Mouse (Mus musculus) adrenal gland, postnatal 14 days (tissue): ENCODE measurements at regions not wholly inside any gene's neighbourhood (a gene's known extent, or its start where the extent isn't known, plus 50 kb on each side); places are given as distances from the start of the nearest gene placed in this dataset.
A peak's percentile ranks its signal among the peaks of the same experiment; 100 is the strongest.

Source experiments
- DNase-seq: peaks from one replicate; pipeline ENCODE4 v3.0.0; 2021; ENCODE audit warnings: mixed read lengths

DNA sequence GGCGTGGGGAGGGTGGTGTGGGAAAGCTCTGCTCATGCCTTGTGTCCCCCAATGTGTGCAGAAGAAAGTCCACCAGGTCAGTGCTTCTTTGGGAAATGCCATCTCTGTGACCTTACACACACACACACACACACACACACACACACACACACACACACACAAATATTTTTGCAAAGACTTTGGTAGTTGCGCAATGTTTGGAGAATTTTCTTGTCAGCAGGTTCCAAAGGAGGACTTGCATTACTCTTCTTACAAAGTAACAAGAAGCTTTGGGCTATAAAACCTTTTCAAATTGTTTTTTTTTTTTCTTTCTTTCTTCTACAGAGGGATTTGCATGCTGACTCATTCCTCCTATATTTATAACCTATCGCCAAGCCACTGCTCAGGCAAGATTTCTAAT lies 59.1 kb upstream of the Npvf start:
- DNase-seq: no peak

DNA sequence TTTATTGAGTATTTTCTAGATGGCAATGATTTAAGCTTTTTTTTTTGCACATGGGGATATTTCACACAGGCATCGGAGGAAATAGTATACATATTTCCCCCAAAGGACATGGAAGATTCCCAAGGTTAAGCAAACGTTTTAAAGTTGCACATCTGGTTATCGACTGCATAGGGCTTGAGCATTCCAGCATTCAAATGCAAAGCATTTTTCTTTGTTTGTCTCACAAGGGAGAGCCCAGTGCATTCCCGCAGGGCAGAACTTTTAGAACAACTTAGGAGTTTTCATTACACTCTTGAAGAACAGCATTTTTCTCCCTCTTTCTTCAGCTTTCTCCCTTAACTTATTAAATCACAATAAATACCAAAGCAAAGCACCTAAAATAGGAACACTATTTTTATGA lies 64.4 kb upstream of the Npvf start:
- no peak for DNase-seq

DNA sequence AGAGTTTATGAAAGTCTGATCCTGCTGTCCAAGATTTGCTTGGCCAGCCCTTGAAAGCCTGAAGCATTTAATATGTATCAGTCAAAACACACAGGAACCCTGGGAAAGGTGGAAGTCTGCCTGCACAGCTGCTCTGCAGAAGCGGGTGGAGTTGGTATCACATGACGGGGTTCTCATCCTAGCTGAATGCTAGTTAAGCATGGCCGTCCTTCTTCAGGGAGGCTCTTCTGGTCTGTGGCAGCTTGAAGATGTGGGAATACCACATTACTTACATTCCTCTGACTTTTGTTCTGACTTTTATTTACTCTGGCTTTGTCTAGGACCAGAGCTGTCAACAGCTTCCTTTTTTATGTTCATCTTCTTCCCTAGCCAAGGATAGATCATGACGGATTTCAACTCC lies 66.1 kb upstream of the Npvf start:
- no peak for DNase-seq

DNA sequence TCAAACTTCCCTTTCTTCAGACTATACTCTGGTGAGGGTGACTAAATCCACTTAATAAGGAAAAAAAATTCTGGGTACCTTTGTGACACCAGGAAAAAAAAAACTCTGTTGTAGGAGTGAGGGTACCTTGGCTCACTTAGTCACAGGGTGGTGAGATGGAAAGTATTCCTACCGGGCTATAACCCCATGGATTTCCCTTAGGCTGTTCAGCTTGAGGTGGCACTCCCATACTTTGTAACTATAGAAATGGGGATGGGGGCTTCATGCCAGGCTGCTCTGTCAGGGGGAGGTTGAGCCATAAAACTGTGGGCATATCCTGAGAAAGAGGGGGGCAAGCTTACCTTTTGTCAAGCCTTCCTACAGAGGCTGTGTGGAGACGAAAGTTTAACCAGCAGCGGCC lies 71.4 kb upstream of the Npvf start:
- no peak for DNase-seq

DNA sequence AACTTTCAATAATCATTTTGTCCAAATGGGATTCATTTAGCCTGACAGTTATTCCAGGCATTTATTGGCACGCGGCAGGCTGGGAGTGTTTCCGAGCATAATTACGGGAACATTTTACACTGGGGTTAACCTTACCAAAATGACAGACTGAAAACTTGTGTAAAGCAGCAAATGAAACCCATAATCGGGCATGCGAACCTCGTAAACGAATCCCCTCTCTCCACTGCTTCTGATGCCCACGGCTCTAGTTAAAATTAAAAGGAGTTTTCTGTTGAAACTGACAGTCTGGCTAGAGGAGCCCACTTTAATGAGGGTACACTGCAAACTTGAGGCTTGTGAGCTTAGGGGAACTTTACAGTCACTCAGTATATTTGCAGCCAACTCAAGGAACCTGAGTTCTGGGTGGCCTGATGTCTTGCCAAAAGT lies 71.9 kb upstream of the Npvf start:
- DNase-seq: no peak

DNA sequence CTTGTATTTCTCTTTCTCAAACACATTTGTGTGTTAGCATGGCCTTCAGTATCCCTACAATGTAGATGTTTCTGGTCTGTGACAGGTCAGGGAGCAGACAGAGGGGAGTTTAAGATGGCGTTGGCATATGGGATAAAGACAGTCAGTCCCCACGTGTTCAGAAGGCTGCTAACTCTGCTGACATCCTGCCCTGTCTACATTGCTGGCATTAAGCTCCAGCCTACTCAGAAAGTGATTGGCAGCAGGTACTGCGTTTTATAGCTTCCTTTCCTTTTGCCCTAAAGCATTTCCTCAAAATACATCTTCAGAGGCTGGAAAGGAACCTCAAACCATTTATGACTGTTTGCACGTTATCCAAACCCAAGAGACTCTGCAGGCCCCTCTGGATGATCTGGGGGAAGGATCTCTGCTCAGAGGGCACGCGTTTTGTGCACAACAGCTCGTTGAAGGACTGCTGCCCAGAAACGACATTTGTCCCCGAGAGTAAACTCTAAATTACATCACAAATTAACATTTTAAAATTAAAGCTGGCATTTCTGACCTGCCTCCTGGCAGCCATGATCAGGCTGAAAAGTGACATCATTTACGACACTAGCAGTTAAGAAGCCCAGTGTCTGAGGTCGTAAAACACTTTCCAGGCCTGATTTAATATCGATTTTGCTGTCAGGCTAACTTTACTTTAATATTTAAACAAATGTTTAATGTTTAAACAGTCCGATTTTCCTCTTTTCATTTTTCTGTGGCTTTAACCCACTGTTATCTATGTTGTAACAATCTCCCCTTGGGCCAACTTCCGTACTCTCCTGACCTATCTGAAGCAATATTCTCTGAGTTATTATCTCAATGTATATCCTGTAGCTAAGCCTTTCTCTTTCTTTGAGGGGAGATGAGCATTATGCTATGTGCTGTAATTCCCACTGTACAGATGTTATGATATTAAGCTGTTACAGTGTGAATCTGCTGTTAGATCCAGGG lies 76.8 kb upstream of the Npvf start:
- DNase-seq: no peak

DNA sequence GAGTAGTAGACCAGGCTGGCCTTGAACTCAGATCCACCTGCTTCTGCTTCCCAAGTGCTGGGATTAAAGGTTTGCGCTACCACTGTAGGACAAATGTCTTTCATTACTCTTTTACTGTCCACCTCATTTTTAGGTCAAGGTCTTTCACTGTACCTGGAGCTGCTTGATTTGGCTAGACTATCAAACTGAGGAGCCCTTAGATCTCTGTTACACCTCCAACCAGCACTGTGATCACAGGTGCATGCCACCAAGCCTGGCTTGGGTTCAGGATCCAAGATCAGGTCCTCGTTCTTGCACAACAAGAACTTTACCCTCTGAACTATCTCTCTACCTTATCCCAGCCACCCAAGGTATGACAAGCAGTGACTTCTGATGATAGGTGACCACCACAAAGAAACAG lies 80.5 kb upstream of the Npvf start:
- no peak for DNase-seq

DNA sequence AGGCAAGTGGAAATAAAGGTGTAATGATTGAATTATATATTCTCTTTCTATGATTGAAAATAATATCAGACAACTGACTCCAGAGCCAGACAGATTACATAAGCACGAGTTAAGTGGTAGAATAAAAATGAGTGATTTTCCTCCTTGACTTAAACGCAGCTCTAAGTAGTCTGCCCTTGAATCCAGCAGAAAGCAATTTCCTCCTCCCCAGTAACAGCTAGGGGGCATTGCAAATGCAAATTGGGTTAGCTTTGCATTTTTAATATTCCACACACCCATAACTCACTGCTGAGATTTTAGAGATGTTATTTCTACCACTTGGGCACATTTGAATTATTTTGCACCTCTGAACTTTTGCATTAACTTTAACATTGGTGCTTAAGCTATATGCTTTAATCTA lies 81.6 kb upstream of the Npvf start:
- DNase-seq: no peak

DNA sequence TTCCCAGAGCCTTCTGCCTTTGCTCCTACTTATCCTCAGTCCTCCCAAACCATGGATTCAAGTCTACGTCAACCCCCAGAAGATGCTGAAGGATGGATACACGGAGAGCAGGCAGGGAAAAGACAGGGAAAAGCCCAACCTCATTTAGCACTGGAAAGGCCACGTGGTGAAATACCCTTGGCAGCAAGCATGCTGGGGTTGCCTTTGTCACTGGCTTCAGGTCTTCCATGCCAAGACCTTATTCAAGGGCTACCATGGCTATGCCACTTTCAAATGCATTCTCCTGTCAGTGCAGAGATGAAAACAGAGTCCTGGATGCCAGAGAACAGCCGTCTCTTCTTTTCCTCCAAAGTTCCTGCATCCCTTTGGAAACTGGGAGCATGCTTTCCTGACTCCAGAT lies 87.8 kb upstream of the Npvf start:
- no peak for DNase-seq

DNA sequence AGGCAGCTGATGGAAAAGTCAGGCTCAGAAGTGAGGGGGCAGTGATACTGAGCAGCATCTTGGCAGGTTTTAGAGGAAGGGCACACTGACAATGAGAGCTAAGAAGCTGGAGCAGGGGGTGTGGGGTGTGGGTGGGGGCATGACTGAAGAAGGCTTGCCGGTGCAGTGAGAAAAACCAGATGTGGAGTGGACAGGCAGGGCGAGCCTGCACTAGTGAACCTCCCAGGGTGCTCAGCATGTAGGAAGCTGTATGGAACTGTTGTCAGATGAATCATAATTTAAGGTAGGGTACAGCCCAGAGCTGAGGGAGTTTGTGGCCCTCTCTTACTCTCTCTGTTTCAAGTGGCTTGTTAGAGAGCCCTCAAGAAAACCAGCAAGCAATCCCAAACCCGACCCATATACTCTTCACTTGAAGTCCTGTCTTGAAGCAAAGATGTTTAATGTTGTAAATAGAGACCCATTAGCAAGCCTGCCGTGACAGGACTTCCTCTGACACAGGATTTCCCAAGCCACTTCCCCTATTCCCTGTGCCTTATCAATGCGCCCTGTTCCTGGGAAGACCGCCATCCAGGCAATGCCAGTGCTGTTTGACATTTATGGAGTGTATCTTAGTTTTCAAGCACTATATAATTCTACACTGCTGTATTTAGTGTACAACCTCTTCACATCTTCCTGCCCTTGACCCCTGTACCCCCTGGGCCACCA lies 90.4 kb upstream of the Npvf start:
- no peak for DNase-seq

DNA sequence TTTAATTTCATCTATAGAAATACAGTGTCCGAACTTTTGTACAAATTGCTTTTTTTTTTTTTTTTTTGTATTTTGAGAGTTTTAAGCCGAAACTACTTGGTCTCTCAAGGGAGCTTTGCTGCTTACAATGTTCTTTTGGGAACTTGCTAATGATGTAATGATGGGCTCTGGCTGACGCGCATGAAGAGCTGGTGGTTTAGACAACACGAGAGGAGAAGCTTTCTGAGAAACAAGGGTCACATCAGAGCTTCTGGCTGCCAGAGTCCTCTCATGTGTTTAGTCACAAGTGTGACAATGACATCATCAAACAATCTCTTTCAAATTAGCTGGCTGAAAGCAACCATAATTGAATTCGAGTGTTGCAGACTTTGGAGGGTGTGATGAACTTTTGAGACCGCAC lies 98.9 kb upstream of the Npvf start:
- no peak for DNase-seq

DNA sequence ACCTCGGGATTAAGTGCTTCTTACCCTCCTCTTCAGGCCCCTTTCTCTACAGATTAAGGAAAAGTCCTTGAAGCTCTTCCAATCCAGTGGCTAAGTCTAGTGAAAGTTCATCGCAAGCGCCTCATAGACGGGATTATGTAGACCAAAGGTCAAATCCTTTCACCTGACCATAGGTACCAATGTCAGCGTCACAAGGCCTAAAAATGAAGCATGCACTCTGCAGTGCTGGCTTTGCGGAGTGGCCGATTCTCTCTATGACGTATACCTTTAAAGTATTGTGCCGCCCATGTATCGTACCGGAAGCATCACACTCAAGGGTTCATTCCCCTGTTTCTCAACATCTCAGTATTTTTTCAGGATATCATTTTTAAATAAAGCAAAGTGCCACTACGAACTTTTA lies 100.5 kb upstream of the Npvf start:
- DNase-seq: no peak

DNA sequence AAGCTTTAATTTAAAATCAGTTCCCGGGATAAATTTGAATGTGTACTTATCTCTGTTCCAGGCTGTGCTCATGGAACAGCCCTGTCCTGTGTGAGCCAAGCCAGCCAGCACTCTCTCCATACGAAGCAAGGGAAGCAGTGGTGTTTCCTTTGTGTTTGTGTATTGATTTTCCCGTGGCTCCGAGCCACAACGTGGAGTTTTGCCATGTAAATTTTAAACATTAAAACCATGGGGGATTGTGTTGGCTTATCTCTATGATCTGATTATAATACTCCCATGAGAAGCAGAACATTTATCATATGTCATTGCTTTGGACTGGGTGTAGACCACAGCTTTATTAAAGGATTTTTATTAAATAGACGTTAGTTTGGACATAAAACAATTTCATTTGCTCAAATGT lies 106.1 kb upstream of the Npvf start:
- no peak for DNase-seq

DNA sequence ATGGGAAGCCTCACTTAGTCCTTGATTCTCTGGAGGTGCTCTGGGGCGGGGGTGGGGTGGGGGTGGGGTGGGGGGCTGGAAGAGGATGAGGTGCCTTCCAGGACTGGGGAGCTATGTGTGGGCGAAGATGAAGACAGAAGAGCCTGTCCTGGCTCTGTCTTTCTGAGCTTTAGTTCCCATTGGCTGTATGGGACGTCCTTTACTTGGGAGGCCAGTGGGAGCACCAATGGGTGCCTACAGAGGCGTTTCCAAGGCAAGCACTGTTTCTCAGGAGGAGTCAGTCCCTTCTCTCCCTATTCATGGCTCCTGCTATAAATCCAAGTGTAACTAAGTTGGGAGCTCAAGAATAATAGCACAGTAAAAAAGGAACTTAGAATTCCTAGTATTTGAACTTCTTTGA lies 108.9 kb upstream of the Npvf start:
- DNase-seq: peak; percentile 72

DNA sequence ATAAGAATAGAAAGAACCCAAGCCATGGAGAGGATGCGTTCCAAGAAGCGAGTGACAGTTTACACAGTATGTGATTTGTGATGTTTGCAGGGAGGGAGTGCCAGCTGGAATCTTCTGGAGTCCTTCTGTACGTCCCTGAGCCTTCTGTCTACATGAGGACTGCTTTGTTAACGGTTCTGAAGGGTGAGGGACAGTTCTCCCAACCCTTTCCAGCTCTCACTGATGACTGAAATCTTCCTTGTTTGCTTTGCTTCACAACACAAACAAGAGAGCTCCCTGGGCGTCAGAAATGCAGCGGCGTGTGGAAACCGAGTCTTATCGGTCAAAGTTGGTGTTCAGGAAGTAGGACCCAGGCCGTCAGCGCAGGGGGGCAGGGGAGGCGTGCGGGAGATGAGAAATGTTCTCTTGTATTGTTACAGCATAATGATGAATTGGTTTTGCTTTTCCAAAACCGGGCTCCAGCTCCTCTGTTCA lies 112.2 kb upstream of the Npvf start:
- no peak for DNase-seq

DNA sequence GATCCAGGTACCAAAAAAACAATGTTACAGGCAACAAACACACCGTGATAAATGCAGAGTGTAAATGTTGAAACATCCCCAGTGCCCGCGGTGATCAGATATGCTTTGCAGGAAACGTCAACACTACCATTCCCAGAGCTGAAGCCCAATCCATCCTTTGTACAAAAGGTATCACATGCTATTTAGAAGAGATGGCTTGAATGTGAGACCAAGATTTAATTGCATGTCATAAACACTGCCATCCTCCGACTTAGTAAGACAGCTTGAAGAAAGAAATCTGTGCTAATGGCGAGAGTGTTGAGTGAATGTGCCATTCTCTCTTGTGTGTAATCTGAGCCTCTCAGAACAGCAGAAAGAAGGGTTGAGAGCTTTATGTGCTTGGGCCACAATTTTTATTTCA lies 112.9 kb upstream of the Npvf start:
- no peak for DNase-seq

DNA sequence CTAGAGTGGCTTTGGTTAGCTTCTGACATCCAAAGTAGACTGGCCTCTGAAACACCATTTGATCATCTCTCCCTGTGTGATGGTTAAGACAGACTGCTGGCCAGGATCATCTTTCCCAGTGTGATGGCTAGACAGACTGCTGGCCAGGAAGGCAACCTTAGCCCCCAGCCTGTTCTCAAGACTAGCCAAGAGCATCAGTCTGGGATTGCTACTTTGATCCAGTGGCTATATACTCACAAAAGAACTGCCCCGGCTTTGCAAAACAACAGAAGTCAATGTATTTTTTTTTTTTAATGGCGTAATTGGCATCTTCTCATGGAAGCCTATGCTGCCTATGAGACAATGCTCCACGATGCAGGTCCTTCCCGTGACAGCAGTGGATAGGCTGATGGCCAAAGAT lies 113.6 kb upstream of the Npvf start:
- DNase-seq: no peak

DNA sequence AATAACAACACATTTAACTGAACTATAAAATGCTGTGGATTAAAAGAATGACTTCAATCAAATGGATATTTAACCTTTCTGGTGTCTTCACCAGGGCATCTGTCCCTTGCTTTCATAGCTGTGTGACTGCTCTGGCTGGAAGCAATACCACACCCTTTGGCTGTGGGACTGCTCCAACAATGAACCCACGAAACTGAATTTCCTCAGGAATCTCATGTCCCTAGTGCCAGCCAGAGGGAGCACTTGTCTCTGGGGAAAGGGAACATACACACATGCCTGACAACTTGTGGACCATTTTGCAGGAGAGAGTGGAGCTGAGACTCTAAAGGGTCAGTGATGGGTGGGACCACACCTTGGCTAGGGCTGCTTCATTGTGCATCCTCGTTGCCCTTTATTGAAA lies 114.9 kb upstream of the Npvf start:
- no peak for DNase-seq

DNA sequence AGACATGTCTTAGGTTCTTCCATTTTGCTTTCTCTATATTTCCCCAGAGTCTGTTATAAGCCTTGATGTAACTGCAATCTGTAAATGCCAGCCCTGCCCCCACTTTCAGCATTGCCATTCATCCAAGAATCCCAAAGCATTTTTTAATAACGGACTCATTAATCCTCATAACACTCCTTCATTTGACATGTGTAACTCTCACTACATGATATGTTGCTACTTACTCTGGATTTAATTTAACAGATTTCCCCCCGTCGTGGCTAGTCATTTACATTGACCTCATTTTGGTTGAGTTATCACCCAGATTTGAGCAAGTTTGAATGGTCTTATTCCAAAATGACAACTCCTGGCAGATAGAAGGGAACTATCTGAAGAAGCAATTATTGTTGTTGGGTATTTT lies 116.2 kb upstream of the Npvf start:
- no peak for DNase-seq

DNA sequence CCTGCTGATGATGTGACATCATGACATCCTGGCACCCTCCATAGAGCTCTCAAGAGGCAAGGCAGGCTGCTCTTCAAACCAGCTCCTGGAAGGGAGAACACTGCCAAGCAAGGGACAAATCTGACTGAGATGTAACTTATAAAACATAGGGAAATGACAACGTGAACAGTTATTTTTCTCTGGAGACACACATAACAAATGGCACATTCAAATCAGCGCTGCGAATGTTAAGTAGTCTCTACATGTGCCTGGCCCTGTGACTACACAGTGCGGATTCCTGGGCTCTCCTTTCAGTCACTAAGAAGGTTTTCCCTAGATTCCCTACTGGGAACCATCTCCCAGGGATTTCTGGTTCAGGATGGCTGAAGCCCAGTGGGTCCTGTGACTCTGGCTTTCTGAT lies 121.4 kb upstream of the Npvf start:
- DNase-seq: no peak

DNA sequence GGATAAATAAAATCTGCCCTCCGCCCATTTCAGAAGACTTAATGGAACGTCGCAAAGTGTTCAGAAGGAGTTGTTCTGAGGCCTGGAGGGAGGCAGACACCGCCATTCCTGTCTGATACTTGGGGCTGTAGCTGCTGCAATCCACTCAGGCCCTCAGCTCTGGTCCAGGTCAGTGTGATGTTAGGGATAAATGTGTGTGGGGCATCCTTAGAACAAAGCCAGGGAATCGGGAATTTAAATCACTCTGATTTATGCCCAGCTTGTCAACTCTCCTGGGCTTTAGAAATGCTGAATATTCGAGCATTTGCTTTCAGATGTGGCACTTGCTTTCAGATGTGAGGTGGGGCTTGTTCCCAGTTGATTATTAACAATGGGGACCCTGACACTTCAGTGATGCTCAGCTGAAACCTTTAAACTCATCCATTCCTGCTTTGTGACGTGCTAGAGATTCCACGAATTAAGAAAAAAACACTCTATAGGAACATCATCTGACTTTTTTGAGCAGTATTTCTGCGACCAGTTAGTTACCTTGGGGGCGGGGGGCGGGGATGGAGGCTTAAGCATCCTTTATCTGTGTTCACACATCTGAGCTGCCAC lies 122.1 kb upstream of the Npvf start:
- no peak for DNase-seq

DNA sequence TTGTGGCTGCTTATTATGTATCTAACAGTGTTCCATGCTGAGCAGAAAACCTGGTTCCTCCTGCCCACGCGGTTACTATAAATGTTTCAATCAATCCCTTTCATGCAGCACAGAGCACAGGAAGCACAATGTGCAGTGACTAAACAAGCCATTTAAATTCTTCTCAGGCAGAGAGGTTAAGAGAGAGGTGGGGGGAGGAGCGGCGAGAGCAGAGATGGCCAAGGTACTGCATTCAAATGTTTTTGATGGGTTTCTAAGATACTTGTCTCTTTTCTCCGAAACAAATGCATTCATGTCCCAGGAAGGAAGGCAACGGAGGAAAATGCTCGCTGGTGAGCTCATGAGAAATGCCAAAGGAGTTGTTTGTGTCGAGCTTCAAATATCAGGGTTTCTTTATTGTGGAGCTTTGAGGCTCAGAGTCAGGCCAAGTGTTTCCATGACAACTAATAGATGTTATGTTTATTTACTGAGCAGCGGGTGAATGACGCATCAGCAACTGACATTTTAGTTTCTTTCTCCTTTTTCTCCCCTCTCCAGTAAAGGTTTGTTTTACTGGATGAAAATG lies 122.8 kb upstream of the Npvf start:
- DNase-seq: peak; percentile 26

DNA sequence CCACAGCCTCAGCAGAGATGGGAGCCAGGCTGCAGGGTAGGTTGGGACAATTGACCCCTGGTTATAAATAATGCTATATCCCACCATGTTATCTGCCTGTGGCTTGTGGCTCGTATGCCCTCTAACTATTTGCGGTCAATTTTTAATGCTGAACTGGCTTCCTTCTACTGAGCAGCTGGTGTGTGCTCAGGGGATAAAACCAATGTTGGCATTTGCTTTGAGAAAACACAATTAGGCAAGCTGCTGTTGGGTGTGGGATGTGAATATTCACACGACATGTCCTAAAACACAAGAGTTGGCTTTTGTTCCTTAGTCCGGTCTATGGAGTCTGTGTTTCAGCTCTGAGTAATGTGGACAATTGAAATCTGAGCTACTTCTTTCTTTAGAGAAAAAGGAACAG lies 123.6 kb upstream of the Npvf start:
- DNase-seq: no peak
